Mouse (Mus musculus): Measurements from ENCODE around the gene Dnajb2.

GRCm38 (mm10) chr1:75289376-75289775 lies 53.2 kb downstream of the Dnajb2 start:
- TF ChIP-seq CTCF (IDR thresholded peaks at IDR 0.05; ENCODE audit: low read depth, low read length) = no peak
- TF ChIP-seq POLR2A (IDR thresholded peaks at IDR 0.05; ENCODE audit: borderline replicate concordance, low read depth, low read length) = no peak

All from bone marrow macrophage, adult 2 months (primary cell).